Mouse (Mus musculus) activated CD4-positive, CD25-positive, alpha-beta regulatory T cell, adult 4 months (primary cell): ENCODE data around the gene Syt8. TPM values are rescaled to one million over a fixed set of nuclear protein-coding genes. Genes with fewer than 3 reads are reported as not detected.
"Not testable (repeated sequence)": the region's sequence is repeated elsewhere in the genome, so short reads cannot be mapped to it uniquely, and the experiment has no call there.

Experiments
- ATAC-seq: one replicate; pipeline ENCODE4 v1.8.0; 2017
- polyA plus RNA-seq, 2 experiments: library from polyadenylated mRNA; unstranded; fragments of 100-300 nt; shearing (Covaris generic); gene quantifications; one replicate each; pipeline ENCODE4 v1.2.1; 2017

The Syt8 gene
- not detected for polyA plus RNA-seq

GRCm38 (mm10) chr7:142434137-142434865 lies at the start of gene Syt8:
TSS of gene Syt8 (plus strand) at chr7:142434850.
- no peak for ATAC-seq

- ATAC-seq: no peak
Measured at GRCm38 (mm10) chr7:142385742-142386403, 48.8 kb upstream of the Syt8 start.

GRCm38 (mm10) chr7:142386621-142387201 lies 47.9 kb upstream of the Syt8 start:
- ATAC-seq: no peak

- ATAC-seq: peak; percentile 84
Measured at GRCm38 (mm10) chr7:142387419-142388148, 47.1 kb upstream of the Syt8 start, which contains the start of gene Ctsd. TSS of gene Ctsd (minus strand) at chr7:142388038.

DNA sequence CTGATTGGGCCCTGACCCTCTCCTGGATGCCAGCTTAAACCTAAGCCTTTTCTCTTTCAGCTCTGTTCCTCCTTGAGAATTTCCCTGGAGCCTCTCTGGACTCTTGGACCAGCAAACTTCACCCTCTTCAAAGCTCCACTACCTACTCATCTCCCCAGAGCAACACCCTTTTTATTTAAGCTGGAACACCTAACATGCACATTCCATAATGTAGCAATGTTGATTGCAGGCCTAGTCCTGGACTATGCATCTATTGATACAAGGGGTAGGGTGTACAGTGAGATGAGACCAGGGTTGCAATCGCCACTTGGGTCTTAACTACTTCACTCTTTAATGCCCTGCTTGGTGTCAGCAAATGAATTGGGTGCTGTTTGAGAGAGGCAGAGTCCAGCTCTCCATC lies 46.5 kb upstream of the Syt8 start:
- ATAC-seq: peak; percentile 2

- ATAC-seq: no peak
Measured at GRCm38 (mm10) chr7:142388740-142389139, 45.9 kb upstream of the Syt8 start.

GRCm38 (mm10) chr7:142389961-142390650 lies 44.5 kb upstream of the Syt8 start:
- no peak for ATAC-seq

DNA sequence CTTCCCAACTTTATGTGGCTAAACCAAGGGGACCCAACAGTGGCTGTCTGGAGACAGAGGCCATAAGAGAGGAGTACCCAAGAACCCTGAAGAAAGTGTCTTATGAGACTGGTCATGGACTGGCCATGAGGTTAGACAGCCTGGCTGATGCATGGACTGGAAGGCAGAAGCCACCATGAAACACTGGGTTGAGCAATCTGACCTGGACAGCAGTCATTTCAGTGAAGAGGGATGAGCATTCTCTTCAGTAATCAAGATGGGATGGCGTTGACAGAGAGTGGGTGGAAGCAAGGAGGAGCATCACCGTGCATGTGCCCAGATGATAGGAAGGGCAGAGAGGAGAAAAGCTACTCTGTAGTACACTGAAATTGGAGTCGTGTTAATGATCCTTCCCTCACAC lies 43.5 kb upstream of the Syt8 start:
- no peak for ATAC-seq

- ATAC-seq: no peak
Measured at GRCm38 (mm10) chr7:142391609-142392008, 43.0 kb upstream of the Syt8 start.

- ATAC-seq: peak; percentile 60
Measured at GRCm38 (mm10) chr7:142393191-142393590, 41.5 kb upstream of the Syt8 start.

DNA sequence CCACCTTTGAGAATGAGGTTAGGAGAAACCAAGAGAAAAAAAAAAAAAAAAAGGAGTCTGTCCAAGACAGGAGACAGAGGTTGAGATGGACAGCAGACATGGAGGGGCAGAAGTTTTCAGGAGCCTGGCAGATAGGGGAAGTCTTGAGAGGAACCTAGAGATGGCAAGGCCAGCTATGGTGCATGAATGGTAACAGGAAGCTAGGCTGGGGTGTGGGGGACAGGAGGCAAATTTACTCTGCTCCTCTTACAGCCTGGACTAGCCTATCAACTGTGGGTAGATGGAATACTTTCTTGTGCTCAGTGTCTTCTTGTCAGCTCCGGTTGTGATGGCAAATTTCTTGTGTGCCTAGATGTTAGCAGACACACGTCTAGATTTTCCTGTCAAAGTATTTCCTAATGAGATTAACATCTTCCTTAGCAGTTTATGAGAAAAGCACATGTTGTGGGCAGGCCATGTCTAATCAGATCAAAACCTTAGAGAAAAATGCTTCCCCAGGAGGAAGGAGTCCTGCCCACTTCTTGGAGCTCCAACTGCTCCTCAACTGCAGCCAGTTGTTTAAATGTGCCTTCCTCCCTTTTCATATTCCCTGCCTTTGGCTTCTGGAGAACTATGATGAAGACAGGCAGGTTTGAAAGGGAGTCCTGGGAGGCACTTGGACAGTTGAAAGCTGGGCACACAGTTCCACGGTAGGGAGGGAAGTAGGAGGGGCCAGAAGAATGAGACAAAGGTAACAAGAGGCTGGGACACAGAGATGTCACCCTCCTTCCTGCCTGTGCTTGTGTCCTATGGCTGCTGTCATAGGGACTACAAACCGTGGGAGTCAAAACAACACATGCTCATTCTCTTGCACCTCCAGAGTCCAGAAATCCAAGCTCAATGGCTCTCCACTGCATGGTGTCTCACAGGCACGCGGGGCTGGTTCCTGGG lies 40.1 kb upstream of the Syt8 start:
- ATAC-seq: no peak

DNA sequence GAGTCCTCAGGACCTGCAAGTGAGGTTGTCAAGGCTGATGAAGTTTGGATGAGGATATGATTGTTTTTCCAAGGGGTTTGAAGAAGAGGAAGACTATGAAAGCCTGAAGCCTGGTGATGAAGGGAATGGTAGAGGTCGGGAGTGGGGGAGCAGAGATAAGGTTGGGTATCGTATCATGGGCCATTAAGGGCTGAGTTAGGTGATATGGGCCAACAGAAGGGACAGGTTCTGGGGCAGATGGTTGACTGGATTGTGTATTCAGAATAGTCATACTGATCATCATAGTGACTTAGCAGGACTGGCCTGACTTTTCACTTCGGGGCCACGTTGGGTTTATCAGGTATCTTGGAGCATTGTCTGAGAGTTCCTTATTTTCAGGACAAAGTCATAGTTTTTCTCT lies 39.2 kb upstream of the Syt8 start:
- no peak for ATAC-seq

DNA sequence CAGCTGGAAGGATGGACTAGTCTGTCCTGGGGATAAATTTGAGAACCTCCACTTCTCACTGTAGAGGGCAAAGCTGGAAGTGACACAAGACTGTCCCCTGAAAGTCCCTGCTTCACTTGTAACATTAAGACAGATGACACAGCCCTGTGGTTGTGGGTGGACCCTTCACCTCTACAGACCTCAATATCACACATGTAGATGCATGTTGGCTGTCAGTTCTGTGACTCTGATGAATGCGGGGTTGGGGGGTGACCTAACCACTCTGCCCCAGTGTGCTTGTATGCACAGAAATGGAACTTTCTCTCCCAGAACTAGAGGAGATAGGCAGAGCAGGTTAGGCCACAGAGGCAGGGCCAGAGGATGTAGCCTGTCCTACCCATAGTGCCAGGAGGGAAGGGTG lies 38.0 kb upstream of the Syt8 start:
- ATAC-seq: no peak

DNA sequence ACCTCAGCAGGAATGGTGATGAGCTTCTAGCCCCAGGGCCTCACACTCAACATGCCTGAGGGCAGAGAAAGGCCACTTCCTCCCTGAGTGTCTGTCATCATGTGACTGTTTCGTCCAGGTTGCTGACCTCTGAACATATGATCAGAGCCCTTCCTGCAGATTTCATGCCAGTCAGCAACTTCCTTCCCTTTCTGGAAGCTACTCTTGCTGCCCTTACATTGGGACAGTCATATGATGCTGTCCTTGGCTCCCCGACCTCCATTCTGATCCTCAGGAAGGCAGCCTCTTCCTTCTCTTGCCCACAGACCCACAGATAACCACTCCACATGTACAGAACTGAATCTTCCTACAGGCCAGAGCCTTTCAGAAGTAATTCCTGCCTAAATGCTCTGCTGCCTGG lies 36.6 kb upstream of the Syt8 start:
- ATAC-seq: no peak

- no peak for ATAC-seq
Measured at GRCm38 (mm10) chr7:142399250-142399649, 35.4 kb upstream of the Syt8 start.

DNA sequence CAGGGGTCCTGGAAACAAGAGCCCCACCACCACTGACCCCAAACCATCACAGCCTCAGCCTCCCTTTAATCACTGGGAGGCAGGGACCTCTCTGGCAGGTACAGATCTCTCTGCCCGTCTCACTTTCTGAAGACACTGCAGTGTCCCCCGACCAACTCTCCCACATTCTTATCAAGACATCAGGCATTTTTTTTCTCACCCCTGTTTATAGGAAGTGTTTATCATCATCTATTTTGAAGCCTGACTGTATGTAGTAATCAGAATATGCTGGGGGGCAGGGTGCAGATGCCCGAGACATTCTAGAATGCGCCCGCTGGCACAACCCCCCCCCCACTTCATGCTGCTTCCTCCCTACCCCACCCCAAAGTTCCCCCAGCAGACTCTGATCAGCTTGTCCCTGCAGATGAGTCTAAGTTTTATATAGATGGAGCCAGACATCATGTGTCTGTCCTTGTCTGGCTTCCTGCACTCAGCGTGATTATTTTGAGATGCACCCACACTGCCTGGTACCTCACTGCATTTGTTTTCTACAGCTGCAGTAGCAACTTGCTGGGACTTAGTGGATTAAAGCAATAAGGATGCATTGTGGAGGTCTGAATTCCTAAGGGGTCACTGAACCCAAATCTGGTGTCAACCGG lies 34.4 kb upstream of the Syt8 start:
- no peak for ATAC-seq

GRCm38 (mm10) chr7:142400750-142401142 lies 33.9 kb upstream of the Syt8 start:
- ATAC-seq: no peak

GRCm38 (mm10) chr7:142403591-142403990 lies 31.1 kb upstream of the Syt8 start:
- ATAC-seq: no peak

DNA sequence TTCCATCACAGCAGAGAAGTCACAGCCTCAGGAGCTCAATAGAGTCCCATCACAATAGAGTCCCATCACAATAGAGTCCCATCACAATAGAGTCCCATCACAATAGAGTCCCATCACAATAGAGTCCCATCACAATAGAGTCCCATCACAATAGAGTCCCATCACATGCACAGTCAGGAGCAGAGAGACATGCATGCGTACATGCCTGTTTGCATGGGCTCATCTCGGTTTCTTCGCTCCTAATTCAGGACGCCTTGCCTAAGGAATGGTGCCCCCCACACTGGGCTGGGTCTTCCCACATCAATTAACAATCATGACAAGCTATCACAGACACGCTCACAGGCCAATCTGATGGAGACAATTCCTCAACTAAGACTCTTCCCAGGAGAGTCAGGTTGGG lies 29.5 kb upstream of the Syt8 start:
- ATAC-seq: not testable (repeated sequence)

GRCm38 (mm10) chr7:142407935-142408334 lies 26.7 kb upstream of the Syt8 start:
- no peak for ATAC-seq

DNA sequence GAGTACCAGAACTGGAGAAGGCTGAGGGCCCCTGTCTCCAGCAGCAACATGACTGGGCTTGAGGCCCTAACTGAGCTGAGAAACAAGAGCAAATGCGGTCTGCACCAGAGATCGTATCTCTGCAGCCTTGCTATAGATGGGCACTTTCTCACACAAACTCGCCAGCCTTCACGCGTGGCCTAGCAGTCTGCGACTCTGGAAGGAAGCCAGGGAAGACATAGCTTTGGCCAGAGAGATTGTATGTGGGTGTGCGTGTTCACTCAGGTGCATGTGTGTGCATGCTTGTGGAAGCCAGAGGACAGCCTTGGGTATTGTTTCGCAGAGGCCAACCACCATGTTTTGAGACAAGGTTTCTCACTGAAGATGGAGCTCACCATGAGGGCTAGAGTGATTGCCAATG lies 26.0 kb upstream of the Syt8 start:
- no peak for ATAC-seq
